Mouse (Mus musculus) hindbrain, embryonic 10.5 days (tissue): ENCODE measurements around the gene 4930404H24Rik. TPM values are rescaled to one million over a fixed set of nuclear protein-coding genes. Genes with fewer than 3 reads are reported as not detected.
A peak's percentile ranks its signal among the peaks of the same experiment; 100 is the strongest.

Source experiments
- DNase-seq: peaks from one replicate; pipeline ENCODE4 v3.0.0-alpha.2; 2017; ENCODE audit warnings: low spot score
- H3K27ac ChIP-seq: fragments of 300-500 bp; sonication (generic); 2 replicates; pipeline ENCODE4 v1.5.1; 2016; ENCODE audit warnings: mild to moderate bottlenecking, moderate library complexity
- H3K27me3 ChIP-seq: fragments of 300-500 bp; sonication (generic); 2 replicates; pipeline ENCODE4 v1.6.1; 2016; ENCODE audit warnings: mild to moderate bottlenecking; ENCODE audit not compliant: poor library complexity, insufficient read depth, severe bottlenecking
- H3K36me3 ChIP-seq: fragments of 300-500 bp; sonication (generic); 2 replicates; pipeline ENCODE4 v1.6.1; 2016; ENCODE audit warnings: mild to moderate bottlenecking, moderate library complexity
- H3K4me1 ChIP-seq: fragments of 300-500 bp; sonication (generic); replicated peaks from 2 replicates; pipeline ENCODE4 v1.6.1; 2016; ENCODE audit warnings: mild to moderate bottlenecking
- H3K4me3 ChIP-seq: fragments of 300-500 bp; sonication (generic); 2 replicates; pipeline ENCODE4 v1.5.1; 2016; ENCODE audit warnings: mild to moderate bottlenecking, moderate library complexity
- H3K9me3 ChIP-seq: fragments of 300-500 bp; sonication (generic); 2 replicates; pipeline ENCODE4 v1.6.1; 2016; ENCODE audit warnings: mild to moderate bottlenecking, moderate library complexity
- WGBS: fragments of 180-500 bp; shearing (Covaris S2); methylation state at CpG from one replicate; pipeline ENCODE4 v1.1.7; 2016; 5-methylcytosine and 5-hydroxymethylcytosine counted together
- polyA plus RNA-seq: library from polyadenylated mRNA; unstranded; fragments of >200 nt; fragmentation: Nextera tagmentation; extraction: Ambion mirVana; gene quantifications from 2 replicates; pipeline ENCODE4 v1.2.1, GENCODE M21; 2016

4930404H24Rik gene
- polyA plus RNA-seq, 1 experiment from 2014 or later = not detected

GRCm38 (mm10) chr2:153457467-153457866 is 35.1 kb upstream of the 4930404H24Rik start:
- WGBS = 32% methylated on average over 4 of the region's 4 CpGs
- Histone ChIP-seq H3K4me1 (peaks cover 60% of the 10 kb centered on the region), H3K27me3 (no peaks in the 10 kb centered on the region), H3K9me3 (no peaks in the 10 kb centered on the region), H3K36me3 (no peaks in the 10 kb centered on the region), H3K27ac (peak overlapping the region; percentile 83), H3K4me3 (no peak overlapping the region)
- DNase-seq = peak; percentile 38

- 38% methylated on average over 3 of the region's 3 CpGs for WGBS
- Histone ChIP-seq H3K27ac (peak overlapping the region; percentile 83), H3K27me3 (no peaks in the 10 kb centered on the region), H3K4me3 (no peak overlapping the region), H3K9me3 (no peaks in the 10 kb centered on the region), H3K36me3 (peaks cover 3% of the 10 kb centered on the region; the same call in 1 of the 2 replicates), H3K4me1 (peaks cover 60% of the 10 kb centered on the region)
- DNase-seq = peak; percentile 49
Measured at GRCm38 (mm10) chr2:153458022-153458441, 34.6 kb upstream of the 4930404H24Rik start.

- DNase-seq = no peak
- H3K36me3 ChIP-seq = peaks cover 12% of the 10 kb centered on the region
- no peaks in the 10 kb centered on the region for H3K27me3 ChIP-seq
- H3K4me1 ChIP-seq = peaks cover 18% of the 10 kb centered on the region
- no peak overlapping the region for H3K27ac ChIP-seq
- no peaks in the 10 kb centered on the region for H3K9me3 ChIP-seq
- 80% methylated on average over 3 of the region's 3 CpGs for WGBS
- H3K4me3 ChIP-seq = no peak overlapping the region
Measured at GRCm38 (mm10) chr2:153463257-153463656, 29.3 kb upstream of the 4930404H24Rik start.

- H3K36me3 ChIP-seq = peaks cover 12% of the 10 kb centered on the region
- H3K27ac ChIP-seq = no peak overlapping the region
- peaks cover 28% of the 10 kb centered on the region for H3K4me1 ChIP-seq
- H3K9me3 ChIP-seq = no peaks in the 10 kb centered on the region
- WGBS = 92% methylated on average over 1 of the region's 1 CpGs
- DNase-seq = no peak
- H3K27me3 ChIP-seq = no peaks in the 10 kb centered on the region
- H3K4me3 ChIP-seq = no peak overlapping the region
Measured at GRCm38 (mm10) chr2:153467372-153467771, 25.2 kb upstream of the 4930404H24Rik start.

GRCm38 (mm10) chr2:153469317-153469716 is 23.3 kb upstream of the 4930404H24Rik start:
- Histone ChIP-seq H3K4me3 (0 out of 2 replicates have a peak overlapping the region, but pooled peaks have one; percentile 4), H3K27ac (peak overlapping the region; percentile 80), H3K9me3 (no peaks in the 10 kb centered on the region), H3K36me3 (no peaks in the 10 kb centered on the region), H3K27me3 (no peaks in the 10 kb centered on the region), H3K4me1 (peaks cover 30% of the 10 kb centered on the region)
- 37% methylated on average over 2 of the region's 2 CpGs for WGBS
- DNase-seq = no peak

- H3K9me3 ChIP-seq = no peaks in the 10 kb centered on the region
- WGBS = 38% methylated on average over 4 of the region's 4 CpGs
- peak overlapping the region; percentile 80 for H3K27ac ChIP-seq
- peaks cover 35% of the 10 kb centered on the region for H3K4me1 ChIP-seq
- H3K36me3 ChIP-seq = no peaks in the 10 kb centered on the region
- H3K4me3 ChIP-seq = 0 out of 2 replicates have a peak overlapping the region, but pooled peaks have one; percentile 4
- no peaks in the 10 kb centered on the region for H3K27me3 ChIP-seq
- DNase-seq = no peak
Measured at GRCm38 (mm10) chr2:153469764-153470163, 22.8 kb upstream of the 4930404H24Rik start.

GRCm38 (mm10) chr2:153470983-153471382 is 21.6 kb upstream of the 4930404H24Rik start:
- H3K9me3 ChIP-seq = no peaks in the 10 kb centered on the region
- DNase-seq = no peak
- no peak overlapping the region for H3K4me3 ChIP-seq
- H3K27me3 ChIP-seq = no peaks in the 10 kb centered on the region
- no peak overlapping the region for H3K27ac ChIP-seq
- no peaks in the 10 kb centered on the region for H3K36me3 ChIP-seq
- 54% methylated on average over 3 of the region's 3 CpGs for WGBS
- H3K4me1 ChIP-seq = peaks cover 47% of the 10 kb centered on the region

GRCm38 (mm10) chr2:153475114-153476112 is 17.2 kb upstream of the 4930404H24Rik start:
- Histone ChIP-seq H3K36me3 (no peaks in the 10 kb centered on the region), H3K4me3 (no peak overlapping the region), H3K27ac (peak overlapping the region; percentile 73), H3K4me1 (peaks cover 49% of the 10 kb centered on the region), H3K27me3 (peaks cover 6% of the 10 kb centered on the region; the same call in 1 of the 2 replicates), H3K9me3 (no peaks in the 10 kb centered on the region)
- 52% methylated on average over 4 of the region's 4 CpGs for WGBS
- DNase-seq = no peak

GRCm38 (mm10) chr2:153478583-153478982 is 14.0 kb upstream of the 4930404H24Rik start:
- DNase-seq = peak; percentile 77
- 0 out of 2 replicates have a peak overlapping the region, but pooled peaks have one; percentile 42 for H3K27ac ChIP-seq

GRCm38 (mm10) chr2:153479486-153479885 is 13.1 kb upstream of the 4930404H24Rik start:
- H3K27me3 ChIP-seq = peaks cover 42% of the 10 kb centered on the region
- peaks cover 72% of the 10 kb centered on the region for H3K4me1 ChIP-seq
- WGBS = 90% methylated on average over 1 of the region's 1 CpGs
- no peak overlapping the region for H3K27ac ChIP-seq
- no peaks in the 10 kb centered on the region for H3K36me3 ChIP-seq
- H3K4me3 ChIP-seq = no peak overlapping the region
- no peaks in the 10 kb centered on the region for H3K9me3 ChIP-seq
- DNase-seq = no peak

More at GRCm38 (mm10) chr2:153478583-153478982, 14.0 kb upstream of the 4930404H24Rik start:
- no peak overlapping the region for H3K4me3 ChIP-seq
- H3K9me3 ChIP-seq = no peaks in the 10 kb centered on the region
- H3K27me3 ChIP-seq = peaks cover 34% of the 10 kb centered on the region
- 8% methylated on average over 4 of the region's 4 CpGs for WGBS
- peaks cover 67% of the 10 kb centered on the region for H3K4me1 ChIP-seq
- no peaks in the 10 kb centered on the region for H3K36me3 ChIP-seq

- Histone ChIP-seq H3K27ac (0 out of 2 replicates have a peak overlapping the region, but pooled peaks have one; percentile 82), H3K4me3 (no peak overlapping the region), H3K36me3 (no peaks in the 10 kb centered on the region), H3K9me3 (no peaks in the 10 kb centered on the region), H3K4me1 (peaks cover 61% of the 10 kb centered on the region), H3K27me3 (peaks cover 53% of the 10 kb centered on the region)
- 77% methylated on average over 7 of the region's 7 CpGs for WGBS
- DNase-seq = no peak
Measured at GRCm38 (mm10) chr2:153481108-153481860, 11.3 kb upstream of the 4930404H24Rik start.

GRCm38 (mm10) chr2:153481861-153482120 is 10.8 kb upstream of the 4930404H24Rik start:
- no peak for DNase-seq
- Histone ChIP-seq H3K27me3 (peaks cover 53% of the 10 kb centered on the region), H3K4me1 (peaks cover 57% of the 10 kb centered on the region), H3K4me3 (no peak overlapping the region), H3K27ac (0 out of 2 replicates have a peak overlapping the region, but pooled peaks have one; percentile 82), H3K9me3 (no peaks in the 10 kb centered on the region), H3K36me3 (no peaks in the 10 kb centered on the region)
- WGBS = 84% methylated on average over 2 of the region's 2 CpGs
